Mouse (Mus musculus) lung, postnatal 0 days (tissue): ENCODE results near the gene Wipf2. TPM values are rescaled to one million over a fixed set of nuclear protein-coding genes. Genes with fewer than 3 reads are reported as not detected.

Source experiments
- ATAC-seq: fragments of 200-750 bp; cut with Nextera tagmentation; 2 replicates; pipeline ENCODE4 v1.8.0; 2017; ENCODE audit warnings: moderate library complexity
- DNase-seq: peaks from one replicate; pipeline ENCODE4 v3.0.0-alpha.2; 2016; ENCODE audit warnings: low spot score
- H3K27ac ChIP-seq: fragments of 300-500 bp; sonication (generic); 2 replicates; pipeline ENCODE4 v1.5.1; 2014; ENCODE audit warnings: antibody characterized with exemption, mild to moderate bottlenecking, low read length, mixed read lengths
- H3K27me3 ChIP-seq: fragments of 300-500 bp; sonication (generic); replicated peaks from 2 replicates; pipeline ENCODE4 v1.6.1; 2014; ENCODE audit warnings: low read length, mixed read lengths; ENCODE audit not compliant: insufficient read depth
- H3K36me3 ChIP-seq: fragments of 300-500 bp; sonication (generic); 2 replicates; pipeline ENCODE4 v1.6.1; 2014; ENCODE audit warnings: low read length, mixed read lengths; ENCODE audit not compliant: insufficient read depth
- H3K4me1 ChIP-seq: fragments of 300-500 bp; sonication (generic); 2 replicates; pipeline ENCODE4 v1.6.1; 2014; ENCODE audit warnings: antibody characterized with exemption, low read depth, low read length, mixed read lengths; ENCODE audit not compliant: insufficient read depth
- H3K4me2 ChIP-seq: fragments of 300-500 bp; sonication (generic); replicated peaks from 2 replicates; pipeline ENCODE4 v1.6.1; 2014; ENCODE audit warnings: low read depth, mild to moderate bottlenecking, low read length, moderate library complexity, mixed read lengths
- H3K4me3 ChIP-seq: fragments of 300-500 bp; sonication (generic); 2 replicates; pipeline ENCODE4 v1.5.1; 2014; ENCODE audit warnings: low read depth, low read length
- H3K9ac ChIP-seq: fragments of 300-500 bp; sonication (generic); replicated peaks from 2 replicates; pipeline ENCODE4 v1.6.1; 2014; ENCODE audit warnings: low read depth, mild to moderate bottlenecking
- H3K9me3 ChIP-seq: fragments of 300-500 bp; sonication (generic); 2 replicates; pipeline ENCODE4 v1.6.1; 2016; ENCODE audit warnings: low read length, mixed read lengths
- CTCF ChIP-seq: IDR thresholded peaks from 2 replicates; pipeline ENCODE4 v1.5.1; 2016; ENCODE audit warnings: antibody characterized with exemption, mild to moderate bottlenecking
- EP300 ChIP-seq: IDR thresholded peaks from 2 replicates; pipeline ENCODE4 v1.6.1; 2016; ENCODE audit warnings: antibody characterized with exemption, mild to moderate bottlenecking, control low read depth
- WGBS: fragments of 180-500 bp; shearing (Covaris S2); extraction: QIAGEN DNeasy Blood & Tissue Kit; methylation state at CpG from one replicate; pipeline ENCODE4 v1.1.7; 2014; 5-methylcytosine and 5-hydroxymethylcytosine counted together
- polyA plus RNA-seq: library from polyadenylated mRNA; unstranded; fragments of >200 nt; fragmentation: Nextera tagmentation; extraction: Ambion mirVana; gene quantifications from 2 replicates; pipeline ENCODE4 v1.2.1, GENCODE M21; 2015

Wipf2 gene
- polyA plus RNA-seq, 1 experiment from 2014 or later, result 4.0 TPM

- Histone ChIP-seq H3K4me1 (peaks cover 59% of the 10 kb centered on the region), H3K4me3 (peak overlapping the region; percentile 40; the same call in 1 of the 2 replicates), H3K36me3 (no peaks in the 10 kb centered on the region), H3K27ac (peak overlapping the region; percentile 98), H3K9me3 (no peaks in the 10 kb centered on the region), H3K4me2 (peak overlapping the region; percentile 96), H3K9ac (peak overlapping the region; percentile 32; the same call in 1 of the 2 replicates), H3K27me3 (no peaks in the 10 kb centered on the region)
- DNase-seq (no peak), ATAC-seq (no peak; the same call in 1 of the 2 replicates)
- no peak for TF ChIP-seq CTCF
- WGBS, result 18% methylated on average over 3 of the region's 3 CpGs
Measured at GRCm38 (mm10) chr11:98942555-98942922, 79.1 kb downstream of the Wipf2 start.

GRCm38 (mm10) chr11:98942923-98943641, 79.6 kb downstream of the Wipf2 start:
- H3K4me2 ChIP-seq, result peak overlapping the region; percentile 96
- H3K27me3 ChIP-seq, result no peaks in the 10 kb centered on the region
- no peaks in the 10 kb centered on the region for H3K36me3 ChIP-seq
- no peak overlapping the region for H3K4me3 ChIP-seq
- ATAC-seq (peak; percentile 60), DNase-seq (peak; percentile 93)
- H3K9ac ChIP-seq, result peak overlapping the region; percentile 32
- peaks cover 59% of the 10 kb centered on the region for H3K4me1 ChIP-seq
- TF ChIP-seq CTCF (no peak), EP300 (peak; percentile 90)
- WGBS, result 36% methylated on average over 8 of the region's 8 CpGs
- no peaks in the 10 kb centered on the region for H3K9me3 ChIP-seq
- peak overlapping the region; percentile 98 for H3K27ac ChIP-seq

- DNase-seq, result peak; percentile 75
- no peak; the same call in 1 of the 2 replicates for TF ChIP-seq CTCF
- peak; percentile 45; the same call in 1 of the 2 replicates for TF ChIP-seq EP300
Measured at GRCm38 (mm10) chr11:98943741-98944461, 80.5 kb downstream of the Wipf2 start.

GRCm38 (mm10) chr11:98944897-98945604, 81.6 kb downstream of the Wipf2 start:
- H3K36me3 ChIP-seq, result no peaks in the 10 kb centered on the region
- no peaks in the 10 kb centered on the region for H3K9me3 ChIP-seq
- H3K4me2 ChIP-seq, result peak overlapping the region; percentile 96
- no peaks in the 10 kb centered on the region for H3K27me3 ChIP-seq
- peak overlapping the region; percentile 6; the same call in 1 of the 2 replicates for H3K9ac ChIP-seq
- H3K4me3 ChIP-seq, result no peak overlapping the region
- H3K4me1 ChIP-seq, result peaks cover 51% of the 10 kb centered on the region
- peak overlapping the region; percentile 98 for H3K27ac ChIP-seq
- ATAC-seq, result no peak
- 23% methylated on average over 10 of the region's 11 CpGs for WGBS
- peak; percentile 21 for DNase-seq
- TF ChIP-seq CTCF, result no peak
- 0 out of 2 replicates have a peak, but pooled peaks have one; percentile 29 for TF ChIP-seq EP300

More at GRCm38 (mm10) chr11:98943741-98944461, 80.5 kb downstream of the Wipf2 start:
- H3K9me3 ChIP-seq, result no peaks in the 10 kb centered on the region
- no peak for ATAC-seq
- H3K36me3 ChIP-seq, result no peaks in the 10 kb centered on the region
- H3K27ac ChIP-seq, result peak overlapping the region; percentile 98
- peak overlapping the region; percentile 96 for H3K4me2 ChIP-seq
- no peaks in the 10 kb centered on the region for H3K27me3 ChIP-seq
- peak overlapping the region; percentile 12; the same call in 1 of the 2 replicates for H3K9ac ChIP-seq
- H3K4me1 ChIP-seq, result peaks cover 54% of the 10 kb centered on the region
- 31% methylated on average over 14 of the region's 14 CpGs for WGBS
- no peak overlapping the region for H3K4me3 ChIP-seq

- ATAC-seq, result no peak
- Histone ChIP-seq H3K27me3 (no peaks in the 10 kb centered on the region), H3K27ac (peak overlapping the region; percentile 52), H3K4me3 (no peak overlapping the region), H3K9ac (no peak overlapping the region), H3K4me1 (peaks cover 49% of the 10 kb centered on the region), H3K4me2 (no peak overlapping the region; the same call in 1 of the 2 replicates), H3K36me3 (0 out of 2 replicates have a peak, but pooled peaks cover 4% of the 10 kb centered on the region), H3K9me3 (no peaks in the 10 kb centered on the region)
- no peak for TF ChIP-seq EP300
- no peak for TF ChIP-seq CTCF
- no peak for DNase-seq
- 38% methylated on average over 3 of the region's 3 CpGs for WGBS
Measured at GRCm38 (mm10) chr11:98945605-98945977, 82.2 kb downstream of the Wipf2 start.
